Mouse (Mus musculus) hindbrain, postnatal 0 days (tissue): ENCODE data around the gene Brd3. TPM values are rescaled to one million over a fixed set of nuclear protein-coding genes. Genes with fewer than 3 reads are reported as not detected.

Experiments used
- ATAC-seq: fragments of 200-750 bp; cut with Nextera tagmentation; 2 replicates; pipeline ENCODE4 v1.8.0; 2017; ENCODE audit warnings: mild to moderate bottlenecking, moderate TSS enrichment, moderate library complexity
- DNase-seq: peaks from one replicate; pipeline ENCODE4 v3.0.0-alpha.2; 2015; ENCODE audit warnings: low spot score
- H3K27ac ChIP-seq: fragments of 300-500 bp; sonication (generic); 2 replicates; pipeline ENCODE4 v1.5.1; 2014; ENCODE audit warnings: mild to moderate bottlenecking
- H3K27me3 ChIP-seq: fragments of 300-500 bp; sonication (generic); 2 replicates; pipeline ENCODE4 v1.6.1; 2014; ENCODE audit warnings: low read length, mixed read lengths; ENCODE audit not compliant: insufficient read depth
- H3K36me3 ChIP-seq: fragments of 300-500 bp; sonication (generic); 2 replicates; pipeline ENCODE4 v1.6.1; 2014; ENCODE audit warnings: low read length, mixed read lengths; ENCODE audit not compliant: insufficient read depth
- H3K4me1 ChIP-seq: fragments of 300-500 bp; sonication (generic); 2 replicates; pipeline ENCODE4 v1.6.1; 2014; ENCODE audit warnings: antibody characterized with exemption, low read length, mixed read lengths; ENCODE audit not compliant: insufficient read depth
- H3K4me2 ChIP-seq: fragments of 300-500 bp; sonication (generic); 2 replicates; pipeline ENCODE4 v1.6.1; 2014; ENCODE audit warnings: low read depth, mild to moderate bottlenecking, low read length, moderate library complexity, mixed read lengths
- H3K4me3 ChIP-seq: fragments of 300-500 bp; sonication (generic); 2 replicates; pipeline ENCODE4 v1.5.1; 2014; ENCODE audit warnings: low read length
- H3K9ac ChIP-seq: fragments of 300-500 bp; sonication (generic); replicated peaks from 2 replicates; pipeline ENCODE4 v1.6.1; 2014; ENCODE audit warnings: mild to moderate bottlenecking, low read length, moderate library complexity, mixed read lengths
- H3K9me3 ChIP-seq: fragments of 300-500 bp; sonication (generic); 2 replicates; pipeline ENCODE4 v1.6.1; 2016; ENCODE audit warnings: low read length, mixed read lengths
- CTCF ChIP-seq: IDR thresholded peaks from 2 replicates; pipeline ENCODE4 v1.5.1; 2016; ENCODE audit warnings: antibody characterized with exemption, control low read depth, low read depth
- WGBS: fragments of 180-500 bp; shearing (Covaris S2); extraction: QIAGEN DNeasy Blood & Tissue Kit; methylation state at CpG from one replicate; pipeline ENCODE4 v1.1.7; 2014; 5-methylcytosine and 5-hydroxymethylcytosine counted together
- polyA plus RNA-seq: library from polyadenylated mRNA; unstranded; fragments of >200 nt; fragmentation: Nextera tagmentation; extraction: Ambion mirVana; gene quantifications from 2 replicates; pipeline ENCODE4 v1.2.1, GENCODE M21; 2015
- total RNA-seq: library from RNA; depleted of rRNA; stranded (reverse); fragments of >200 nt; gene quantifications from 2 replicates; pipeline ENCODE4 v1.2.3, GENCODE M21; 2014

Brd3 gene
- total and polyA plus RNA-seq, 2 experiments from 2014 or later = 33.7 to 95.5 TPM

DNA sequence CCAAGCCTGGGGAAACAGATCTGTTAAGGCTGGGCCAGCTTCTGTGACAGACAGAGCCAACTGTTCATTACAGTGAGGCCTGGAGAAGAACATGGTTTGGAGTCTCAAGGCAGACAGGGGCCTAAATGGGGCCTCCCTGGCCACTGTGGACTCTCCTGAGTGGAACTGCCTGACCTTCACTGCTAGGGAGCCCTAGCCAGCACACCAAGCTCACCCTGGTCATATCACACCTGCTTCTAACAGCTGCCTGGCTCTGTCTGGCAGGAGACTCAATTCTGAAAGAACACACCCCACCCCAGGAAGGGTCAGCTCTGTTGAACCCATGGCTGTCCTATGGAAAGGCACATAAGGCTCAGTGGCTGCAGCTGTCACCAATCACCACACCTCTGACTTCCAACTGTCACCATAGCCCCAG, 36.3 kb downstream of the Brd3 start:
- peaks cover 23% of the 10 kb centered on the region for H3K4me1 ChIP-seq
- TF ChIP-seq CTCF = no peak
- no peak overlapping the region for H3K4me3 ChIP-seq
- no peaks in the 10 kb centered on the region for H3K27me3 ChIP-seq
- no peak overlapping the region for H3K27ac ChIP-seq
- no peak for DNase-seq
- H3K4me2 ChIP-seq = no peak overlapping the region
- H3K9me3 ChIP-seq = no peaks in the 10 kb centered on the region
- no peaks in the 10 kb centered on the region for H3K36me3 ChIP-seq
- H3K9ac ChIP-seq = no peak overlapping the region
- no peak for ATAC-seq

DNA sequence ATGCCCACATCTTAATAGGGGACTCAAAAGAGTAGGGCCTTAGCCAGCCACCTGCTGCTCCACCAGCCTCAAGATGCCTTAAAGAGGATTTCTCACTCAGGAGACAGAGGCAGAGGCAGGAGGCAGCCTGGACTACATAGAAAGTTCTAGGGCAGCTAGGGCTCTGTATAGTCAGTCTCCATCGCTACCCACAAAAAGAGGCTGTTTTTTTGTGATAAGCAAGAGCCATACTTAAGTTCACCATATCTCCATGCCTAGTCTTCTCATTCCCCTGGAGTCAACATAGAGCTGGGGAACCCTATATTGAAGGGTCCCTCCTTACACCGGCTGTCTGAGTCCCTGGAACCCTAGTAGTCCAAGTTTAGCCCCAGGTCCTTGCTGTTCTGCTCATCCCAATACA, 36.9 kb downstream of the Brd3 start:
- Histone ChIP-seq H3K27me3 (no peaks in the 10 kb centered on the region), H3K36me3 (no peaks in the 10 kb centered on the region), H3K9ac (no peak overlapping the region), H3K9me3 (no peaks in the 10 kb centered on the region), H3K27ac (no peak overlapping the region), H3K4me1 (peaks cover 23% of the 10 kb centered on the region), H3K4me2 (no peak overlapping the region), H3K4me3 (no peak overlapping the region)
- no peak for DNase-seq
- 89% methylated on average over 2 of the region's 2 CpGs for WGBS
- TF ChIP-seq CTCF = no peak
- ATAC-seq = no peak

DNA sequence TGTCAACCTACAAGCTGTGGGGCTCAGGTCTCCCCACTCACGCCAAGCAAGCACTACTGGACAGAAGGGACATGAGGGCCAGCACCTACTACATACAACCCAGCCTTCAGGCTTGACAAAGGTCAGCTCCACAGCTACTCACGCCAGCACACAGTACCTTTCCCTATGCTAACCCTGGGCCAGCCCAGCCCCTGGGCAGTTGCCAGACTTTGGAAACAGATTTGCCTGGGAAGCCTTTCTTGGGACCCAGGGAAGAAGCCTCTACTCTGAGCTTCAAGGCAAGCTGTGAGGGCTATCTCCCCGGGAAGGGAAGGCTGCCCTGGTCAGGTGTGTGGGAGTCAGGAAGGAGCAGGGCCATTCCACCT, 37.5 kb downstream of the Brd3 start:
- no peaks in the 10 kb centered on the region for H3K9me3 ChIP-seq
- H3K4me3 ChIP-seq = no peak overlapping the region
- H3K36me3 ChIP-seq = no peaks in the 10 kb centered on the region
- H3K4me2 ChIP-seq = no peak overlapping the region
- H3K4me1 ChIP-seq = peaks cover 23% of the 10 kb centered on the region
- ATAC-seq (no peak), DNase-seq (no peak)
- 66% methylated on average over 3 of the region's 3 CpGs for WGBS
- H3K27me3 ChIP-seq = no peaks in the 10 kb centered on the region
- H3K27ac ChIP-seq = no peak overlapping the region
- H3K9ac ChIP-seq = no peak overlapping the region
- no peak for TF ChIP-seq CTCF

DNA sequence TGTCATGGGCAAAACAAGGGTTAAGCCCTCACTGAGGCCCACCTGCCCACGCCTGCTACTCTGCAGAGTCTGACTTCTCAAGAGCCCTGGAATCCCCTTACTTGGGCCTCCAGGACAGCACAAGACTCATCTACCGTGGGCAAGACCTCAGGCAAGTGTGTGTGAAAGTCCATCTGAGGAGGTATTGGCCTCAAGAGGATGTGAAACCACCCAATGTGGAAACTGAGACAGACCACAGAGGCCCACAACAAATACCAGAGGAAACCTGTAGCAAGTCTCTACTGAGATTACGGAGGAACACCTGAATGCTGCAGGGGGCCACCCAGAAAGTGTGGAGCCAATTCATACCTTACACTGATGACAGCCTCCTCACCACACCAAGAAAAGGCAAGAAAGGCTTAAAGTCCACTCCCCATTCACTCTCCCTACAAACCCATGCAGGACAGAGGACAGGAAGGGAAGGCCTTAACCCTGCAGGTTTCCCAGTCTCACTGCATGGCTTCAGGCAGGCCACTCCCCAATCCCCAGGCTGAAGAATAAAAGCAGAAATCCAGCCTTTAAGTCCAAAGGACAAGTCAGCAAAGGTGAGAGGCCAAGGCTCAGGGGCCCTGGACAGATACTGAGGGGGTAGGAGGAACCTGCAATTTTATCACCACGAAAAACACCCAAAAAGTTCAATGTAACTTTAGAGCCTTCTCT, 38.0 kb downstream of the Brd3 start:
- no peak overlapping the region for H3K9ac ChIP-seq
- H3K9me3 ChIP-seq = no peaks in the 10 kb centered on the region
- no peak overlapping the region for H3K27ac ChIP-seq
- H3K4me2 ChIP-seq = no peak overlapping the region
- no peak for TF ChIP-seq CTCF
- no peak overlapping the region for H3K4me3 ChIP-seq
- H3K36me3 ChIP-seq = no peaks in the 10 kb centered on the region
- ATAC-seq = no peak
- 74% methylated on average over 4 of the region's 4 CpGs for WGBS
- DNase-seq = no peak
- no peaks in the 10 kb centered on the region for H3K27me3 ChIP-seq
- H3K4me1 ChIP-seq = peaks cover 23% of the 10 kb centered on the region

DNA sequence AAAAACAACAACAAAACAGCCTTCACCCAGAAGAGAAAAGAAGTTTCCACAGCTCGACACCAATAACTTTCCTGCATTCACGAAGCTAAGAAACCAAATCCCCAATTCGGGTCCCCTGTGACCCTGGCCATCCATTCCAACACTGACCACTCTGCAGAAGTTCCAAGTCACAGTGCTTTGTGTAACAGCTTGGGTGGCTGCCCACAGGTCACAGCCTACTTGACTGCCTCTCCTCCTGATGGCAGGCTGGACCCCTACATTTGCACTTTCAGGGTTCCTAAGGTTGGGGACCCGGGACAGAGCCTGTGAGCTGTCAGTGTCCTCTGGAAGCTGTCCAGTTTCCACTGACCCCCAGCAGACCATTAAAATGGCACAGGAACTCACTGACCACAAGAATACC, 44.6 kb downstream of the Brd3 start:
- 86% methylated on average over 4 of the region's 4 CpGs for WGBS
- Histone ChIP-seq H3K27me3 (no peaks in the 10 kb centered on the region), H3K4me1 (no peaks in the 10 kb centered on the region), H3K4me2 (no peak overlapping the region), H3K9ac (no peak overlapping the region), H3K36me3 (peaks cover 53% of the 10 kb centered on the region), H3K9me3 (no peaks in the 10 kb centered on the region), H3K27ac (no peak overlapping the region), H3K4me3 (no peak overlapping the region)
- no peak for TF ChIP-seq CTCF
- ATAC-seq (no peak), DNase-seq (no peak)

DNA sequence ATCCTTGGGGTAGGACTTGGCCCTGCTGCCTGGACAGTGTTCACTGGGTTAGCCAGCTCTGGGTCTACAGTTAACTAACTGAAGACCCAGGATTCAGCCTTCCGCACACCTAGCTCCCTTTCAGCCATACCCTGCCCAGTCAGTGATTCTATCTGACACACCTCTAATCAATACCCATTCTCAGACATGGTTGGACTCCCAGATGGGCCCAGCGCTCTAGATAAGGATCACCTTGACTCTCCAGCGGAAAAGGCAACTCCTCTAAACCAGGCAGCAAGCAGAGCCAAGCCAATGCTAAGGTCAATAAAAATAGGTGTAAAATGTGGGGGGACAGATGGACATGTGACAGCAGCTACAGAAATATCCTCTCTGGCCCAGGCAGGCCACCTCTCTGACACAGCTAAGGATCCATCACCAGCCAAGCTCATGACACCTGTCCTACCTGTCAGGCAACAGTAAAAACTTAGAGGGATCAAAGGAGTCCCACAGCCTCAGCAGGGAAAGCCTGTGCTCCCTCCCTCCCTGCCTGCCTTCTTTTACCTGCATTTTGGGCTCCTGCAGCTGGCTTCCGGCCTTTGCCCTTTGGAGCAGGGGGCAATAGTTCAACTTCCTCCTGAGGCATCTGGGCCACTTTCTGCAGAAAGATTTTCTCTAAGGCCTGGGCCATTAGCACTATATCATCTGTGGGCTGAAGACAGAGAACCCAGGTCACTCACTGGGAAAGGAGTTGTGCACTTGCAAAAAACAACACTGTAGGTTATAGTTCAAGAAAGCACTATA, 45.4 kb downstream of the Brd3 start:
- H3K36me3 ChIP-seq = peaks cover 61% of the 10 kb centered on the region
- no peaks in the 10 kb centered on the region for H3K27me3 ChIP-seq
- ATAC-seq (no peak), DNase-seq (no peak)
- no peaks in the 10 kb centered on the region for H3K9me3 ChIP-seq
- no peak overlapping the region for H3K4me2 ChIP-seq
- H3K27ac ChIP-seq = no peak overlapping the region
- H3K4me3 ChIP-seq = no peak overlapping the region
- no peak overlapping the region for H3K9ac ChIP-seq
- 93% methylated on average over 4 of the region's 4 CpGs for WGBS
- H3K4me1 ChIP-seq = no peaks in the 10 kb centered on the region
- no peak for TF ChIP-seq CTCF

DNA sequence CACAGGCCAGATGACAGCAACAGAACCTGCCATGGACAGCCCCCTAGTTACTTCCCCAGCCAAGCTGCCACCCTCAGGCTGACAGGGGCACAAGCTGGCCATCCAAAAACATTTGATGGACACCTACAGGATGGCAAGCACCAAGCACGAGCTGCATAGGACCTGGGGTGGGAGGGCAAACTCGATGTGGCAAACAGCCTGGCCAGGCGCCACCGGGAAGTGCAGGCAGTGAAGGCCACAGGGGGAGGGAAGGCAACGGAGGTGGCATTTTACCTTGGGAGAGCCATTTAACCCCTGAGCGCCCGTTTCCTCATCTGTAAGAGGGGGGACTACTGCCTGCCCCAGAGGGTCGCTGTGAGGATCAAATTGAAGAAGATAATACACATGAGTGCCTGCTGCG, 46.8 kb downstream of the Brd3 start:
- Histone ChIP-seq H3K36me3 (peaks cover 74% of the 10 kb centered on the region), H3K4me3 (no peak overlapping the region), H3K27me3 (no peaks in the 10 kb centered on the region), H3K9me3 (no peaks in the 10 kb centered on the region), H3K4me1 (no peaks in the 10 kb centered on the region), H3K4me2 (no peak overlapping the region), H3K9ac (no peak overlapping the region), H3K27ac (no peak overlapping the region)
- WGBS = 65% methylated on average over 9 of the region's 9 CpGs
- DNase-seq = no peak
- no peak for ATAC-seq
- TF ChIP-seq CTCF = no peak
